Mouse (Mus musculus) cortical plate, adult 2 months (tissue): ENCODE measurements around the gene Usp3. TPM values are rescaled to one million over a fixed set of nuclear protein-coding genes. Genes with fewer than 3 reads are reported as not detected.

Experiments
- H3K27ac ChIP-seq: fragments of 200-500 bp; 2 replicates; pipeline ENCODE4 v1.5.1; 2012; ENCODE audit warnings: low read length, control low read depth, inconsistent platforms; ENCODE audit not compliant: insufficient read depth
- H3K4me1 ChIP-seq: fragments of 200-500 bp; 2 replicates; pipeline ENCODE4 v1.6.1; 2011; ENCODE audit warnings: low read length; ENCODE audit not compliant: control insufficient read depth, insufficient read depth
- H3K4me3 ChIP-seq: fragments of 200-500 bp; 2 replicates; pipeline ENCODE4 v1.5.1; 2011; ENCODE audit warnings: mild to moderate bottlenecking, low read length, control low read depth; ENCODE audit not compliant: insufficient read depth
- CTCF ChIP-seq: fragments of 200-500 bp; IDR thresholded peaks from 2 replicates; pipeline ENCODE4 v1.5.1; 2011; ENCODE audit warnings: mild to moderate bottlenecking, control low read depth, low read length; ENCODE audit not compliant: insufficient read depth; ENCODE audit errors: extremely low read depth
- POLR2A ChIP-seq: fragments of 200-500 bp; IDR thresholded peaks from 2 replicates; pipeline ENCODE4 v1.6.1; 2011; ENCODE audit warnings: mild to moderate bottlenecking, low read length, control low read depth; ENCODE audit not compliant: insufficient read depth; ENCODE audit errors: extremely low read depth
- polyA plus RNA-seq: library from polyadenylated mRNA; depleted of rRNA; stranded (reverse); fragments of >200 nt; gene quantifications from 2 replicates; pipeline ENCODE4 v1.2.3, GENCODE M21; 2012

Gene Usp3
- polyA plus RNA-seq, 1 experiment: 26.7 TPM

DNA sequence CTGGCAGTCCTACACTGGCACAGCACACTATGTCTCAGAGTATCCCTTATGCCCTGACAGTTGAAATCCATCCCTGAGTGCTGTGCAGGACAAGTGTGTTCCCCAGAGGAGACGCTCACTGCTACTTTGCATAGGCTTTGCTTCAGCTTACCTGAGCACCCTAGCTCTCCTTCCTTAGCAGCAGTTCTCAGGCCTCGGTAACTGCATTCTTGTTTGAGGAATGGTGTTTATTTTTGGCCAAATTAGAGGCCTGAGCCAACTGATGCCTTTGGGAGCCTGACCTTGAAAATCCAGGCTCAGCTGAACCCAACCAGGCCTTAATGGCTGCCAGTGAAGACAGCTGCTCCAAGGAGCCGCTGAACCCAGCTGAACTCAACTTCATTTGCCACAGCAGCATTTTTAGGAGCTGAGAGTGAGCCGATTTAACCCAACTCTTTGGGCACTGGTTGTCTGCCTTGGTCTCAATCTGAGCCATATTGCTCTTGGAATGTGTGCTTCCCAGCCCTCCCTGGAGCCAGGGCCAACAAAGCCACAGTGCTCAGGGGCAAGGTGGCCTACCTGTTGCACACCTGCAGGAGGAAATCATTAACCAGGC, 79.2 kb downstream of the Usp3 start:
- Histone ChIP-seq H3K4me1 (peaks cover 5% of the 10 kb centered on the region; the same call in 1 of the 2 replicates), H3K4me3 (no peak overlapping the region), H3K27ac (no peak overlapping the region)
- TF ChIP-seq CTCF: no peak
- TF ChIP-seq POLR2A: no peak

- no peak overlapping the region for H3K4me3 ChIP-seq
- H3K27ac ChIP-seq: no peak overlapping the region
- TF ChIP-seq CTCF (peak; percentile 48), POLR2A (no peak)
- peaks cover 5% of the 10 kb centered on the region; the same call in 1 of the 2 replicates for H3K4me1 ChIP-seq
These were observed 79.8 kb downstream of the Usp3 start for GRCm38 (mm10) chr9:66513150-66513549.

DNA sequence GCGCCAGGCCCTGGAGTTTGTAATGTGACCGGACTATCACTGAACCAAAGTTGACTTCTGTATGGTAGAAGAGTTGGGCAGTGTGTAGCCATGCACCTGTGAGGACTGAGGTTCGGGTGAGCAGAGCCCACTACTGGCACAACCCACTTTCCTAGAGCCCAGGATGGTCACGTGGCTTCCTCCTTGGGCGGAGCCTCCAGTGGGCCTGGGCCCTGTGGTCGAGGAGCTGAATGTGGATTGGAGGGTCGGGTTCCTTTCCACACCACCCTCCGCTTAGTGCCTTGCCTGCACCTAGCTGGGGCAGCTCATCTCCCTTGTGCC, 80.6 kb downstream of the Usp3 start:
- Histone ChIP-seq H3K4me1 (peaks cover 5% of the 10 kb centered on the region; the same call in 1 of the 2 replicates), H3K4me3 (peak overlapping the region; percentile 47), H3K27ac (peak overlapping the region; percentile 90)
- TF ChIP-seq CTCF: no peak
- peak; percentile 97 for TF ChIP-seq POLR2A

GRCm38 (mm10) chr9:66511580-66512350, 81.2 kb downstream of the Usp3 start:
- Histone ChIP-seq H3K4me3 (peak overlapping the region; percentile 47), H3K27ac (peak overlapping the region; percentile 90), H3K4me1 (peaks cover 5% of the 10 kb centered on the region; the same call in 1 of the 2 replicates)
- TF ChIP-seq CTCF (no peak), POLR2A (peak; percentile 48; the same call in 1 of the 2 replicates)

DNA sequence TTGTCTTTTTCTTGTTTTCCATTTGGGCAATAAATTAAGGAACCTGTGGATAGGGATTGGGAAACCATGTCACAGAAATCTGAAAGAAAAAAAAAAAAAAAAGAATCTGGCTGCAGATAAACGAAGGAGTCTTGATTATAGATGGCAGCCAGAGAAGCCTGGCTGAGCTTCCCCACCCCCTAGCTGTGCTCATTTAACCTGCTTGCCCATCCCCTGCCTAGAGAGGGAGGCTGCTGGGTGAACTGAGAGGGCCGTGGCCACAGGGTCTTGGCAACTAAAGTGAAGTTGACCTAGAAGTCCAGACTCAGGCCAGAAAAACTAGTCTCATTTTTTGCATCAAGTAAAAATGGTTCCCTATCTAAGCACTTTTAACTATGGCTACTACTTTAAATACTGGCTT, 82.0 kb downstream of the Usp3 start:
- Histone ChIP-seq H3K27ac (peak overlapping the region; percentile 55), H3K4me3 (peak overlapping the region; percentile 47; the same call in 1 of the 2 replicates), H3K4me1 (peaks cover 5% of the 10 kb centered on the region; the same call in 1 of the 2 replicates)
- no peak for TF ChIP-seq CTCF
- TF ChIP-seq POLR2A: no peak

GRCm38 (mm10) chr9:66510351-66510841, 82.5 kb downstream of the Usp3 start:
- H3K27ac ChIP-seq: no peak overlapping the region
- TF ChIP-seq POLR2A: no peak
- no peak for TF ChIP-seq CTCF
- H3K4me1 ChIP-seq: peaks cover 5% of the 10 kb centered on the region; the same call in 1 of the 2 replicates
- no peak overlapping the region for H3K4me3 ChIP-seq

DNA sequence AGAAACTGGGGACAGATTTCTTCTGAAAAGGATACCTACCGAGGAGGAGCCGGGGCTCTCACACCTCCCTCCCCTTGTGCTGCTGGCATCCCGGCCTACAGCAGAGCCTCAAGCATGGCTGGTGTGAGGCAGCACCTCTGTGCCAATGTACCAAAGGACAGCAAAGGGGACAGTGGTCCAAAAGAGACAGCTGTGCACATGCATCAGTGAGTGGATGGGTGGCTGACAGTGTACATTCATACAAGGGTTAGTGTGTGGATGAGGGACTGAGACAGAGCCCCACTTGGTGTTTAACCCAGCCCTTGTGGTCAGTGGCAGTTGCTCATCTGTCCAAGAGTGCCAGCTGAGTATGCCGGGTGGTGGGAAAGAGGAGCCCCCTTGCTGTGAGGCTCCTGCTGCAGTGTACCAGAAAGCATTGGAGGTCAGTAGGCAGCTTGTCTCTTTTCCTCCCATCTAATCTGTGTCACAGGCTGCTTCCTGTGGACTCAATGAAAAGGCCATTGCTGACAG, 84.0 kb downstream of the Usp3 start:
- H3K27ac ChIP-seq: no peak overlapping the region; the same call in 1 of the 2 replicates
- TF ChIP-seq CTCF (no peak), POLR2A (no peak)

GRCm38 (mm10) chr9:66507684-66508083, 85.3 kb downstream of the Usp3 start:
- TF ChIP-seq CTCF: no peak
- no peak for TF ChIP-seq POLR2A

More for the DNA sequence above, 84.0 kb downstream of the Usp3 start:
- Histone ChIP-seq H3K4me1 (peaks cover 5% of the 10 kb centered on the region), H3K4me3 (no peak overlapping the region)

GRCm38 (mm10) chr9:66506424-66506823, 86.5 kb downstream of the Usp3 start:
- Histone ChIP-seq H3K4me1 (peaks cover 5% of the 10 kb centered on the region), H3K27ac (no peak overlapping the region), H3K4me3 (no peak overlapping the region)
- TF ChIP-seq POLR2A (no peak), CTCF (no peak)

More at GRCm38 (mm10) chr9:66507684-66508083, 85.3 kb downstream of the Usp3 start:
- H3K4me3 ChIP-seq: no peak overlapping the region
- no peak overlapping the region for H3K27ac ChIP-seq
- peaks cover 5% of the 10 kb centered on the region for H3K4me1 ChIP-seq

- H3K27ac ChIP-seq: no peak overlapping the region
- peaks cover 4% of the 10 kb centered on the region for H3K4me1 ChIP-seq
- TF ChIP-seq CTCF (no peak), POLR2A (no peak)
- no peak overlapping the region for H3K4me3 ChIP-seq
These were observed 86.9 kb downstream of the Usp3 start for GRCm38 (mm10) chr9:66506011-66506410.
